Mouse (Mus musculus) large intestine, adult 2 months (tissue): ENCODE results near the gene Pate2. TPM values are rescaled to one million over a fixed set of nuclear protein-coding genes. Genes with fewer than 3 reads are reported as not detected.

Source experiments
- DNase-seq: peaks from one replicate; pipeline ENCODE4 v3.0.0-alpha.2; 2012; ENCODE audit warnings: low read depth, low spot score
- WGBS: fragments of 180-500 bp; shearing (Covaris S2); methylation state at CpG from one replicate; pipeline ENCODE4 v1.1.7; 2018; 5-methylcytosine and 5-hydroxymethylcytosine counted together
- polyA plus RNA-seq: library from polyadenylated mRNA; depleted of rRNA; stranded (reverse); fragments of >200 nt; gene quantifications from 2 replicates; pipeline ENCODE4 v1.2.3, GENCODE M21; 2012; rRNA removed

Pate2 gene
- polyA plus RNA-seq, result not detected in 2 replicates

DNA sequence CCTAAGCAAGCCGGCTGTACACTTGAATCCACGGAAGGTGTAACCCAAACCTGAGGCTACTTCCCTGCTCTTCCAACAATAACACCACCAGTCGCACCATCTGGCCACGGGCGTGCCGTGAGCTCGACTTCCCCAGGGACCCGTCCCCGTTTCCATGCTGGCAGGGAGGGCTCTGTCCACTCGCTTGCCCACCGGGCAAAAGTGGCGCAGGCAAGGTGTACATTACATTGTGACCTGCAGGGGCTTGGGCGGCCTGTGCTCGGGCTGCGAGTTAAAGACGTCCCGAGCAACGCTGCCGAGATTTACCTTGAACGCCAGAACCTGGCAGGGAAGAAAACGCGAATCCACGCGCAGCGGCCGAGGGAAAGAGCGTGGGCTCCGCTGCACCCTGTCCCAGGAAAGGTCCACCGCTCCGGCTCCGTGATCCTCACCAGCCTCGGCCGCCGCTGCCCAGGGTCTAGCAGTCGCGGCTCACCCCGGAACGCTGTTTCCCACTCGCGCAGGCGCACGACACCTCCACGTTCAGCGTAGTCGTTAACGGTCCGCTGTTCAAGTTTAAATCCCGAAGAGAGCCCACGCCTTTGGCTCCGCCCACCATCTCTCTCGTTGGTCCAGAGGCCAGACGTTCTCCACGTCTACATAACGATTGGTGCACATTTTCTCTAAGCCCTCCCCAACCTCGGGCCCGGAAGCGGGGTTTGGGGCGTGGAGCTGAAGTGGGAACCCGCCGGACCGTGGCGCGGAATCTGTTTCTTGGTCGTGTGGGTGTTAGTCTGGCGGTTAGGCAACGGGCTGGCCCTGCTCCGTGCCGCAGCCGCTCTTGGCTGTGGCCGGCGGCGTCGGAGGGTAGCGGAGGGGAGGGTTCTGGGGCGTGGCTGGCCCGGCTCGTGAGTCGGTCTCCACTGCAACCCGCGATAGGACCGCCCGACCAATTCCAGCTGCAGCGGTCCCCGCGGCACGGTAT lies at the start of gene Pate2, which contains the start of gene Hyls1:
TSS of gene Pate2 (plus strand) at position 714 of the 964 bp plus-strand sequence.
TSS of gene Hyls1 (minus strand) at position 828 of the 964 bp plus-strand sequence.
- under 1% methylated on average over 86 of the region's 86 CpGs for WGBS
- DNase-seq, result peak; percentile 97

DNA sequence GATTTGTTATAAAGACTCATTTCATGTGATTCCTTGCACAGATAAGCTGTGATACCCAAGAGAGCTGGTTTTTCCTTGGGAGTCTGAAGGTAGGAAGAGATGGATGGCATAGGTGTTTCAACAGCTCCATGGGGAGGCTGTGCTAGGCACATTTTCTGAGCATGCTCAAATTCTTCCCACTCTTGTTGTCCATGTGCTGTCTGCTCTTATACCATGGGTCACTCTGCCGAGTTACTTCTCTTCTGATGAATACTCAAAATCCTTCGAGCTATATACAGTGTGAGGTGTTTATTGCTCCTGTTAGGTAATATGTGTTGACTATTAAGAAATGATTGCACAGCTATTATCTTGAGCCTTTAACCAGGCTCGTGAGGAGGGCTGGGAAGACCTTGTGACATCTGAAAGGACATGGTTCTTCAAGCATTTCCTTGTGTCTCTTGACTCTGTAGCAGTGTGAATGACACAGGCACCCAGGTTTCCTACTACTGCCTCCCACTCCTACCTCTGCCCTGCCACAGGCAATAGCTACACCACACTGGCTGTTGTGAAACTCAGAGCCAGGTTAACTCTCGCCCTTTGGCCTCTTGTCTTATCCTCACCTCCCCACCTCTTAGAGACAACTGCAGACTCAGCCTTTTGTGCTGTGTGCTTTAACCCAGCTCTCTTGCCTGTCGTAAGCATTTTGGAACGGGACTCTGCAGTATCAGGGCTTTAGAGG lies 49.3 kb upstream of the Pate2 start:
- DNase-seq, result no peak
- 51% methylated on average over 6 of the region's 6 CpGs for WGBS

DNA sequence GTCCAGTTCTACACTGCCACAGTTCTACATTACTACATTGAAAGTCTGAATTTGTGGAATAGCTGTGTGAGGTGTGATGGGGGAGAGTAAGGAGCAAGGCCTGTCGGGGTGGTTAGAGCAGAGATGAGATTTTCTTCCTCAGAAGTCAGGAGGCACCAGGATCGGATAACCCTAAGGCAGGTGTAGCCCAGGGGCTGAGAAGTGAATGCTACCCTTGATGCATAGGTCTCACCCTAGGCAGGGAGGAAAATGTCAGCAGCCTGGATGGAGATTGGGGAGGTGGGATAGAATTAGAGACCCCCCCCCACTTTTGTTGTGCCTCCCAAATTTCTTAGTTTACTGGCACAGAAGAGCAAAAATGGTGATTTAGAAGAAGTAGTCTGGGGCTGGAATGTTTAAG lies 47.8 kb upstream of the Pate2 start:
- DNase-seq, result no peak
- 57% methylated on average over 2 of the region's 2 CpGs for WGBS

DNA sequence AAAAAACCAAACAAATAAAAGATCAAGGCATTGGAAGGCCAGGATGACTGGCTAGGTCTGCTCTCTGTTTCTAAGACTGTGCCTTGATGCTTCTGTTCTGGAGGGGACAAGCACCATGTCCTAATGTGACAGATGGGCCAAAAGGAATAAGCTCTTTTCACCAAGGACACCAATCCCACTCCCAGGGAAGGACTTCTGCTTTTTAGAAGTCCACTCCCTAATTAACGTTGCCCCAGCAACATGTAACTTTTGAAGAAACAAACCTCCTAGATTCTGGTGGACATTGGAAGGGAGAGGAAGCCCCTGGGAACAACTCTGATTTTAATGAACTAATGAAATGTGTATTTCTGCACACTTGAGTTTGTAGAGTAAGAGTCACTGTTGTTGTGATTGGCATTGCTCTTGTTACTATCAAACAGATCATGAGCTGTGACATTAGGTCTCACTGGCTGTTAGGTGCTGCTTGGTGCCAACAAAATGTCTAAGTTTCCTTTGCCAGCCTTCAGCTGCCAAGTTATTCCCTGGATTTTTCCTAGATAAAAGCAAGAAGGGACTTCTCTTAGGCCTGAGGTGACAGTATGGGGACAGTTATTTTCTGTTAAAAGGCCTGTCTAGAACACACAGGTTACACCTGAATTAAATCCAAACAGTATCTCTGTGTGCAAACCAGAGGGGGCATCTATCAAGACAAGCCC lies 47.1 kb upstream of the Pate2 start:
- 65% methylated on average over 1 of the region's 1 CpGs for WGBS
- DNase-seq, result no peak

DNA sequence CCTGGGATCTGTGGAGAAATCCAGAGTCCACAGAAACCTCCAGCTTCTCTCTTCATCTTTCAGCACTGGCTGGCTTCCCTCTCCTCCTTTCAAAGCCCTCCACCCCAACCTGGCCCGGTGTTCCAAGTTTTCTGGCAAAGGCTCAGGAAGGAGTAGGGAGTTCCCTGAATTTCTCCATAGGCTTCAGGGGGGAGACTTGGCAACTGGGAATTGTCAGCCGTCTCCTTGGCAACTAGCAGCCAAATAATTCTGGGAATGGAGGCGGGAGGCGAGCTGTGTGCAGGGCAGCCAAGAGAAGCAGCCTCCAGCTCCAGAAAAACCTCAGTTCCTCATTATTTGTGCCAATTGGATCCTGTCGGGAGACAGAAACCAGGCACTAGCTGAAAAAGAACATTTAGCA lies 46.5 kb upstream of the Pate2 start:
- whole genome bisulfite sequencing, result 32% methylated on average over 5 of the region's 5 CpGs
- DNase-seq, result no peak

DNA sequence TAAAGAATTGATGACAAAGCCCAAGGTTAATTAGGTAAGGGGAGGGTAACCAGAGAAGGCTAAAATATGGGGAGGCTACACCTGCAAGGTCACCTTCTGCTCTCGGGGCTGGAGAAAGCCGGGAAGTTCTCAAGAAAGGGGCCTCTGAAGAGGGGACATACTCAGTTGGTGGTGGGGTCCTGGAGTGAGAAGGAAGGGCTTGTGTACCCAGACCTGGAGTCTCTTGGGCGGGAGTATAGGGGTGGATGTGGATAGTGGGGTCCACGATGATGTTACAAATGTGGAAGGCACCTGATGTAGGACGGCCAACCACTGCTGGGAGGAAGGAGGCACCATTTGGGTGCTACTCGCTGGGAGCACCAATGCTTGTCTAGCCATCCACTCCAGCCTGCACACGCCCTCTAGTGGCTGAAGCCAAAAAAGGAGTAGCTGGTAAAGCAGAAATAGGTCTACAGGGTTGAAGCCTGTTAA lies 46.1 kb upstream of the Pate2 start:
- 25% methylated on average over 7 of the region's 7 CpGs for WGBS

DNA sequence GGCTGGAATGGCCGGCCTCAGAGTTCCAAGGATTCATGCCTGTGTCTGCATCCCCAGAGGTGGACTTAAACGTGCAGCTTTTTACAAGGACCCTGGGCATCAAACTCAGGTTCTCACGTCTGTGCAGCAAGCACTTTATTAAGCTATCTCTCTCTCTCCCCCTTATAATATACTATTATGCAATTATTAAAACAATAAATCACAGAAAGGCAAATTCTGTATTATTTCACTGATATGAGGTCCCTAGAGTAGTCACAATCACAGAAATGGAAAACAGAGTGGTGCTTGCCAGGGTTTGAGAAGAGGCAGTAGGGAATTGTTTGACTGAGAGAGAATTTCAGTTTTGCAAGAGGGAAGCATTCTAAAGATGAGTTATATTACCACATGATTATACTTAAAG lies 40.9 kb upstream of the Pate2 start:
- no peak for DNase-seq
- WGBS, result 67% methylated on average over 3 of the region's 3 CpGs

More for the DNA sequence above, 46.1 kb upstream of the Pate2 start:
- DNase-seq, result peak; percentile 70

DNA sequence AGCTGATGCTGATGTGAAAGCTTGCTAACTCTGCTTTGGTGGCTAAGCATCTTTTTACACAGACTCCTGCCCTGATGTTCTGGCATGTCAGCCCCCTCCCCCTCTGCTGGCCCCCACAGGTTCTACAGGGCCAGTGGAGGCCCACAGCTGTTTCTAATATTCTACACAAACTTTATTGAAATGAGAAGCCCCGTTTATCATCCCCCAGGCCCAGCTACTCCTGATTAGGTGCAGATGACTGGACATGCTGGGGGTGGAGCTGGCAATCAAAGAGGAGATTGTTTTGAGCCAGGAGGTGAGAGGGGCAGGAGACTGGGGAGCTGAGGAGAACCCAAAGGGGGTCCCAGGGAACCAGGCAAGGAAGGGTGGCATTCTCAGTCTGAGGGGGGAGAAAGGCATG lies 40.3 kb upstream of the Pate2 start:
- no peak for DNase-seq
- 20% methylated on average over 1 of the region's 1 CpGs for WGBS

DNA sequence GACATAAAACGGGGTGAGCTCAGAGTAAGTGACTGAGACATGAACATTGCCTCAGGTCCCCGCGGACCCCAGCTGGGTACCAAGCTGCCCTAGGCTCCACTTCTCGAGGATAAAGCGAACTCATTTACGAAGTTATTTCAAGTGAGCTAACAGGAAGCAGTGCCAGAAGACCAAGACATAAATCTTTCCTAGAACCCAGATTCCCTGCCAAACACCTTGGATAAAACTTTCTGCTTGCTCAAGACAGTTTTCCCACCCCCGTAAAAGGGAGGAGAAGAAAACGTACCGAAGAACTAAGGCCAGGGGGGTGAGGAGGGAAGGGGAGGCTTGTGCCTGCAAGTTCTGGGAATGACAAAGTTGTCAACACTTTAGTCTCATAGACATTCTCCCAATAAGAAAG lies 36.8 kb upstream of the Pate2 start:
- 56% methylated on average over 9 of the region's 9 CpGs for WGBS

DNA sequence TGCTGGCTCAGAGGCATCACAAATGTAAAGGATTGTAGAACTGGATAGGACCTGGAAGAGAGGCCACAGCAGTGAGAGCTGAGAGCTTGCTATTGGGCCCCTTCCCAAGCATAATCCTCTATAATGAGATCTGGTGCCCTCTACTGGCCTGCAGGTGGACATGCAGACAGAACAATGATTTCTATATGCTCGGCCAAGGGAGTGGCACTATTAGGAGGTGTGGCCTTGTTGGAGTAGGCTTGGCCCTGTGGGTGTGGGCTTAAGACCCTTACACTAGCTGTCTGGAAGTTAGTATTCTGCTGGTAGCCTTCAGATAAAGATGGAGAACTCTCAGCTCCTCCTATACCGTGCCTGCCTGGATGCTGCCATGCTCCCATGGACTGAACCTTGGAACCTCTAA lies 35.0 kb upstream of the Pate2 start:
- DNase-seq, result no peak
- WGBS, result 9% methylated on average over 2 of the region's 2 CpGs

More for the DNA sequence above, 36.8 kb upstream of the Pate2 start:
- DNase-seq, result no peak

DNA sequence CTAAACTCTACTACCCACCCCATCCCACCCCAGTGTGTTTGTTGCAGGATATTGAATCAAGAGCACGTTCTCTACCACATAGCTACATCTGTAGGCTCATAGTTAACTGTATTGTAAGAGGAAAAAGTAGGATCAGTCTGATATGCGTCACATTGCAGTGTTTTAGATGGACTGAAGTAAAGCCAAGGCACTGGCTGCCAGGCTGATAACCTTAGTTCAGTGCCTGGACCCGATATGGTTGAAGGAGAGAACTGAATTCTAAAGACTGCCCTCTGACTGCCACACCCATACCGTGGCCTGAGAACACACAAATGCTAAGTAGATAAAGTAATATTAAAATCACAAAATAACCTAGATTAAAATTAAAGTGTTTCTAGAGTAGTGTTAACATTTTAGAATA lies 34.2 kb upstream of the Pate2 start:
- WGBS, result 52% methylated on average over 4 of the region's 4 CpGs
- DNase-seq, result no peak

DNA sequence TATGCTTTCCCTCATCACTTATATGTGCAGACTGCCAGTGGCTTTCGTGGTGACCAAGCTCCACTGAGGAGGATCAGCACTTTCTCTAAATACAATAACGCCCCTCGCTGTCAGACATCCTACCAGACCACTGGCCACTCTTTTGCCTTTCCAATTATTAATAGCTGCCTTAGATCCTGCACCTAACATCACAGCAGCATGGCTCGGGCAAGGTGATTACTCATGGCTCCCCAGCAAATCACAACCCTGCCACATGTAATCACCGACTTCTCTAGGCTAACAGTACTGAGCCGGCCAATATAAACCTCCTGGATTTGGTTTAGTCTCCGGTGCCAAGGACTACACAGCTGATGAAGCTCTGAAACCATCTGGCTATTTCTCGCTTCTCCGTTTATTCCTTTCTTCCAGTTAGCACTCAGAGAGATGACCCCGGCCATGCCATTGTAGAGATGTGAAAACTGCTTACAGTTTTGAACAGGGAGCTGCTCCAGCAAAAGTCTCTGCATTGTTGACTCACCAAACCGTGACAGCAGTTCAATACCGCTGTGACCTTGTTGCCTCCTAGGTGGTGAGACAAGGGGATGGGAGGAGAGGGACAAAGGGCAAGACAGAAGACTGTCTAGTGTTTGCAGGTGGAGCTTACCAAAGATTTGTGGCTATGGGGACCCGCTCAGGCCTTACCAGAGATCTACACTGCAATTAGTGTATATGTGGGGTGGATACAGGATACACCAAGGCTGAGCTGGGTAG lies 30.9 kb upstream of the Pate2 start:
- WGBS, result 68% methylated on average over 13 of the region's 13 CpGs

DNA sequence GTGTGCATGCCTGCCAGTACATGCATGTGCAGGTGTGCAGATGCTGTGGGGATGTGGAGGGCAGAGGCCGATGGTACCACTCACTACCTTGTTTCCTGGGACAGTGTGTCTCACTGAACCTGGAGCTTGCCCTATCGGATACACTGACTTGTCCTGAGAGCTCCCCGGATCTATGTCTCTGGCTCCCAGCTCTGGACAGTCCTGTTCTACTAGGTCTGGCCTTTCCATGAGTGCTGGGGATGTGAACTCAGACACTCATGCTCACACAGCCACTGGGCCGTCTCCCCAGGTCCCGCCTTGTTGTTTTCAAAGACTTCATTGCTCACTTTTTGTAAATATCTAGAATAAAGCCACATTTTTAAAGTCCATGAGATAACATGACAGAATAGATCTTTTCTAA lies 29.1 kb upstream of the Pate2 start:
- WGBS, result 81% methylated on average over 5 of the region's 5 CpGs
- no peak for DNase-seq

More for the DNA sequence above, 30.9 kb upstream of the Pate2 start:
- no peak for DNase-seq

DNA sequence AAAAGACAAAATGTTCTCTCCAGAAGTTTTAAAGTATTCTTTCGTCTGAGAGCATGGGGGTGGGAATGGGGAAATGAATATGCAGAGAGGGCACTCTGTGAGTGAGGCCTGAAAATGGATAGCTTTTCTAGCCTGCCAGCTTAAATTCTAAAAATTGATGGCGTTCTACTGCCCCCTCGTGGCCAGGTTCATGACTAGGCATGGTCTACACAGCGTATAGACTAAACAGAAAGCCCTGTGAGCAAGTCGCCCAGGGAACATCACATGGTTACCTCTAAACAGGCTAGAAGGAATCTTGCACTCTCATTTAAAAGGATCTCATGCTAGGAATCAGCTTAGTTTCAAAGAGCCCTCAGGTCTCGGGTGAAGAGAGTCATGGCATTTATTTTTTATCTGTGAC lies 28.6 kb upstream of the Pate2 start:
- peak; percentile 60 for DNase-seq
- WGBS, result 8% methylated on average over 6 of the region's 6 CpGs

DNA sequence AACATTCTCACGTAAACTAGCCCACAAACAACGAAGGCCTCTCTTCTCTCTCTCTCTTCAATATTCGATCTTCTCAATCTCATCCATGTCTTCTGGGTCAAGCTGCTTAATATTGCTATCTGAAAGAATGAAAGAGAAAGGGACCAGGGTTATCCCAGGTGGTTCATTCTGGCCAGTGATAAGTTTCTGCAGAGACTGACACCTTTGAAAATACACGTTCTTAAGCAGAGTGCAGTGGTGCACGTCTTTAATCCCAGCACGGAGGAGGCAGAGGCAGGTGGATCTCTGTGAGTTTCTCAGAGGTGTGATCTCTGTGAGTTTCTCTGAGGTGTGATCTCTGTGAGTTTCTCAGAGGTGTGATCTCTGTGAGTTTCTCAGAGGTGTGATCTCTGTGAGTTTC lies 28.1 kb upstream of the Pate2 start:
- DNase-seq, result no peak
- WGBS, result 63% methylated on average over 6 of the region's 6 CpGs

DNA sequence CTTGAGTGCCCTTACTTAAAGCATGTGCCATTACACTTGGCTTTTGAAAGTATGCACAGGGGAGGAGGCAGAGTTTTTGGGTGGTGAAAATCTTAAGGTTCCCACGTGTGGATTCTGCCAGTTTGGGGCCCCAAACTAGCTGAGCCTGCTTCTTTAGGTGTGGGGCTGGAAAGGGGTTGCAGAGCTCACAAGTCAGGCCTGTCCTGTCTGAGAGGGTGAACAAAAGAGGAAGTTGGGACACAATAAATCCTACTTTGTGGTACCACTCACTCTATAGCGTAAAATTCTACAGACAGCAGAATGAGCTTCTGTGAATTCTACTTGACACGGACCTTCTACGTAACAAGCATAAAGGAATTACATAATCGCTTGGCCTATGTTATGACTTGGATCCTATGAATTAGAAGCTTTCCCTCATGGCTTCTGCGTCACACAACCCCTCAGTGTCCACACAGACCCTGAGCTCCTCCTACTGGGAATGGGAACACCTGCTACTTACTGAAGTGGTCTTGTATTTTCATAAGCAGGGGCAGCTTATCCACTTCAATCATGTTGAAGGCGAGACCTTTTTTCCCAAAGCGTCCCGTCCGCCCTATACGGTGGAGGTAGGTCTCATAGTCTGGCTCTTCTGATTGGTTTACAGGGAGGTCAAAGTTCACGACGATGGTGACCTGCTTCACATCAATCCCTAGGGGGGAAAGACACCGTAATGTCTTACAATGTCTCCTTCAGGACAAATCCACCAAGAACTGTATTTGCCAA lies 26.8 kb upstream of the Pate2 start:
- DNase-seq, result no peak
- WGBS, result 81% methylated on average over 14 of the region's 14 CpGs

DNA sequence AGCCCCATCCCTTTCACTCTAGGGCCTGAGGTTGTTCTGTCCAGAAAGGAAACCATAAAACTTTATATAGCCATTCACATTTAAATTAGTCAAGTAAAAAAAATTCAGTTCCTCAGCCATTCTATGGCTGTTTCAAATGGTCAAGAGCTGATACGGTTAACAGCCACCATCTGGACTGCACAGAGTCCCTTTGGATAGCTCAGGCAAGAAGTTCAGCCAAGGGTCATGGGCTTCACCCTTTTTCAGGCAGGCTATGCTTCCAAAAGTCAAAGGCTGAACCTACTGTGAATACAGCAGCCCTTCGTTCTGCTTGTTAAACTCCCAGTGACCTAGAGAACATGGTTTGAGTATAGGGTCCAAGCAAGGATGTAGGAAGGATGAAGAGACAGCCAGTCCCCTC lies 25.4 kb upstream of the Pate2 start:
- DNase-seq, result no peak
- 35% methylated on average over 2 of the region's 2 CpGs for WGBS

DNA sequence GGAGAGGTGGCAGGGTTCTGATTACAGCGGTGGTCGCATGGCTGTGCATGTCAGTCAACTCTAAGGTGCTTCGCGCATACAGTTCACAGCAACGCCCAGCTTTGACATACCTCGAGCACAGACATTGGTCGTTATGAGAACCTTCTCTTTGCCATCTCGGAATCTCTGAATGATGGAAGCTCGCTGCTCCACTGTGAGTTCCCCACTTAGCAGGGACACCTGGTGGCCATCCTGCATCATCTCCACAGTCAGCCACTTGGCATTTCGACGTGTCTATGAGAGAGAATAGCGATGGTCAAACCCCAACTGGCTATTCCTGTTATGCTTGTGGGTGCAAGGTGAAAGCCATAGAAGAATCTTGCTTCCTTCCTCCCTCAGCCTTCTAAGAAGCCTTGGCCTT lies 24.4 kb upstream of the Pate2 start:
- DNase-seq, result no peak
- 59% methylated on average over 12 of the region's 12 CpGs for WGBS

DNA sequence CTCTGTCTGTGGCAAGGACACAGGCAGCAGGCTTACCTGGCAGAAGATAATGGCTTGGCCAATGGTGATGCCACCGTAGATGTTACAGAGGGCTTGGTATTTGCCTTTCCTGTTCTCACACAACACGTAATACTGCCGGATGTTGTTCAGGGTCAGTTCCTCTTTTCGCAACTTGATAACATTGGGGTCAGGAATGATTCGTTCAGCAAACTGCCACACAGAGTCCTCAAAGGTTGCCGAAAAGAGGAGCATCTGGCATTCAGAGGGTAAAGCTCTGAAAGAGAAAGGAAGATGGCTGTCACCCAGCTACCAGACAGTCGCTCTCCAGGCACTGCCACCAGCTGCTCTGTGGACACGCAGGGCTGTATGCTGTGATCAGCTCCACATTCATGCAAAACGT lies 23.3 kb upstream of the Pate2 start:
- DNase-seq, result no peak
- 70% methylated on average over 9 of the region's 9 CpGs for WGBS
